Mouse (Mus musculus) brain, embryonic 14.5 days (tissue): Measurements from ENCODE around the gene Stard13. TPM values are rescaled to one million over a fixed set of nuclear protein-coding genes. Genes with fewer than 3 reads are reported as not detected.

ENCODE experiments used
- DNase-seq: peaks from one replicate; pipeline ENCODE4 v3.0.0-alpha.2; 2011; ENCODE audit warnings: low read depth
- CTCF ChIP-seq: fragments of 200-500 bp; IDR thresholded peaks from 2 replicates; pipeline ENCODE4 v1.5.1; 2012; ENCODE audit warnings: inconsistent platforms, mild to moderate bottlenecking, moderate library complexity, borderline replicate concordance; ENCODE audit not compliant: insufficient read depth, insufficient read length; ENCODE audit errors: extremely low read depth
- POLR2A ChIP-seq: fragments of 200-500 bp; IDR thresholded peaks from 2 replicates; pipeline ENCODE4 v1.6.1; 2012; ENCODE audit warnings: mild to moderate bottlenecking, inconsistent platforms, borderline replicate concordance; ENCODE audit not compliant: poor library complexity, insufficient read depth, insufficient read length, severe bottlenecking; ENCODE audit errors: extremely low read depth
- polyA plus RNA-seq: library from polyadenylated mRNA; depleted of rRNA; stranded (reverse); fragments of >200 nt; gene quantifications from 2 replicates; pipeline ENCODE4 v1.2.3, GENCODE M21; 2012

Stard13 gene
- polyA plus RNA-seq, 1 experiment: 6.6 TPM

GRCm38 (mm10) chr5:151193885-151194520 is 39.6 kb downstream of the Stard13 start:
- DNase-seq: no peak
- TF ChIP-seq CTCF: no peak
- TF ChIP-seq POLR2A: no peak

GRCm38 (mm10) chr5:151192266-151192665 is 41.4 kb downstream of the Stard13 start:
- TF ChIP-seq POLR2A (no peak), CTCF (no peak)
- DNase-seq: no peak

- TF ChIP-seq CTCF: no peak
- TF ChIP-seq POLR2A: no peak
- DNase-seq: no peak
These were observed 42.9 kb downstream of the Stard13 start for GRCm38 (mm10) chr5:151190764-151191163.

- TF ChIP-seq POLR2A (no peak), CTCF (no peak)
These were observed 43.8 kb downstream of the Stard13 start for GRCm38 (mm10) chr5:151189789-151190378.

GRCm38 (mm10) chr5:151189321-151189720 is 44.3 kb downstream of the Stard13 start:
- DNase-seq: no peak
- no peak for TF ChIP-seq POLR2A
- TF ChIP-seq CTCF: no peak

More at GRCm38 (mm10) chr5:151189789-151190378, 43.8 kb downstream of the Stard13 start:
- peak; percentile 83 for DNase-seq

- no peak for DNase-seq
- TF ChIP-seq POLR2A: no peak
- TF ChIP-seq CTCF: no peak
These were observed 45.0 kb downstream of the Stard13 start for GRCm38 (mm10) chr5:151188659-151189058.

GRCm38 (mm10) chr5:151187336-151187735 is 46.3 kb downstream of the Stard13 start:
- no peak for DNase-seq
- TF ChIP-seq POLR2A (no peak), CTCF (no peak)

GRCm38 (mm10) chr5:151185286-151185856 is 48.3 kb downstream of the Stard13 start:
- TF ChIP-seq CTCF (no peak), POLR2A (no peak)
- DNase-seq: no peak

- TF ChIP-seq CTCF: no peak
- TF ChIP-seq POLR2A: no peak
- DNase-seq: no peak
These were observed 49.9 kb downstream of the Stard13 start for GRCm38 (mm10) chr5:151183656-151184240.

- no peak for DNase-seq
- TF ChIP-seq POLR2A (no peak), CTCF (no peak)
These were observed 52.3 kb downstream of the Stard13 start for GRCm38 (mm10) chr5:151181288-151181687.

GRCm38 (mm10) chr5:151180176-151180785 is 53.4 kb downstream of the Stard13 start:
- no peak for DNase-seq
- TF ChIP-seq POLR2A: no peak
- TF ChIP-seq CTCF: no peak
